Mouse (Mus musculus): ENCODE measurements at regions not wholly inside any gene's neighbourhood (a gene's known extent, or its start where the extent isn't known, plus 50 kb on each side); places are given as distances from the start of the nearest gene placed in this dataset.

- no peak for TF ChIP-seq CTCF (IDR thresholded peaks at IDR 0.05; ENCODE audit: borderline replicate concordance, insufficient read depth, low read depth, low read length)
- TF ChIP-seq POLR2A (IDR thresholded peaks at IDR 0.05; ENCODE audit: borderline replicate concordance, insufficient read depth, low read length), result no peak
Measured at GRCm38 (mm10) chr1:193534449-193534848, 164.4 kb upstream of the Camk1g start.
